Mouse (Mus musculus) neural tube, embryonic 11.5 days (tissue): ENCODE measurements at regions not wholly inside any gene's neighbourhood (a gene's known extent, or its start where the extent isn't known, plus 50 kb on each side); places are given as distances from the start of the nearest gene placed in this dataset.

Experiments used
- ATAC-seq: fragments of 200-750 bp; cut with Nextera tagmentation; 2 replicates; pipeline ENCODE4 v1.8.0; 2017; ENCODE audit warnings: moderate number of reproducible peaks, mild to moderate bottlenecking, moderate TSS enrichment, moderate library complexity; ENCODE audit not compliant: insufficient read depth, low FRiP score, low TSS enrichment
- DNase-seq: peaks from one replicate; pipeline ENCODE4 v3.0.0-alpha.2; 2015; ENCODE audit warnings: low spot score
- H3K27ac ChIP-seq: fragments of 300-500 bp; sonication (generic); 2 replicates; pipeline ENCODE4 v1.5.1; 2014; ENCODE audit warnings: low read depth, mild to moderate bottlenecking, low read length
- H3K27me3 ChIP-seq: fragments of 300-500 bp; sonication (generic); 2 replicates; pipeline ENCODE4 v1.6.1; 2014; ENCODE audit warnings: mild to moderate bottlenecking, low read length, mixed read lengths; ENCODE audit not compliant: control insufficient read depth, insufficient read depth
- H3K36me3 ChIP-seq: fragments of 300-500 bp; sonication (generic); 2 replicates; pipeline ENCODE4 v1.6.1; 2014; ENCODE audit warnings: mild to moderate bottlenecking, low read length, moderate library complexity, mixed read lengths; ENCODE audit not compliant: control insufficient read depth, insufficient read depth
- H3K4me1 ChIP-seq: fragments of 300-500 bp; sonication (generic); 2 replicates; pipeline ENCODE4 v1.6.1; 2014; ENCODE audit warnings: low read length, mixed read lengths; ENCODE audit not compliant: control insufficient read depth, insufficient read depth
- H3K4me2 ChIP-seq: fragments of 300-500 bp; sonication (generic); 2 replicates; pipeline ENCODE4 v1.6.1; 2014; ENCODE audit warnings: low read depth, mild to moderate bottlenecking, moderate library complexity
- H3K4me3 ChIP-seq: fragments of 300-500 bp; sonication (generic); 2 replicates; pipeline ENCODE4 v1.5.1; 2014; ENCODE audit warnings: low read depth, low read length
- H3K9ac ChIP-seq: fragments of 300-500 bp; sonication (generic); 2 replicates; pipeline ENCODE4 v1.6.1; 2014; ENCODE audit warnings: mild to moderate bottlenecking, low read length
- H3K9me3 ChIP-seq: fragments of 300-500 bp; sonication (generic); 2 replicates; pipeline ENCODE4 v1.6.1; 2016; ENCODE audit warnings: low read length; ENCODE audit not compliant: control insufficient read depth
- WGBS: fragments of 180-500 bp; shearing (Covaris S2); extraction: QIAGEN DNeasy Blood & Tissue Kit; methylation state at CpG from one replicate; pipeline ENCODE4 v1.1.7; 2014; 5-methylcytosine and 5-hydroxymethylcytosine counted together

- WGBS: 89% methylated on average over 3 of the region's 3 CpGs
- H3K4me2 ChIP-seq: no peak overlapping the region
- H3K4me3 ChIP-seq: no peak overlapping the region
- no peaks in the 10 kb centered on the region for H3K36me3 ChIP-seq
- ATAC-seq (no peak), DNase-seq (no peak)
- H3K27ac ChIP-seq: no peak overlapping the region
- H3K9me3 ChIP-seq: no peaks in the 10 kb centered on the region
- H3K4me1 ChIP-seq: no peaks in the 10 kb centered on the region
- no peaks in the 10 kb centered on the region for H3K27me3 ChIP-seq
- no peak overlapping the region for H3K9ac ChIP-seq
Observed at GRCm38 (mm10) chr10:61007403-61007802, 81.7 kb upstream of the Pcbd1 start.

- Histone ChIP-seq H3K27me3 (no peaks in the 10 kb centered on the region), H3K4me2 (no peak overlapping the region)
- 91% methylated on average over 22 of the region's 22 CpGs for WGBS
Observed at GRCm38 (mm10) chr10:61001745-61002160, 87.4 kb upstream of the Pcbd1 start.

GRCm38 (mm10) chr10:60997393-60997792, 91.7 kb upstream of the Pcbd1 start:
- WGBS: 57% methylated on average over 9 of the region's 9 CpGs
- Histone ChIP-seq H3K27me3 (no peaks in the 10 kb centered on the region), H3K4me2 (no peak overlapping the region), H3K27ac (no peak overlapping the region), H3K4me1 (no peaks in the 10 kb centered on the region), H3K36me3 (no peaks in the 10 kb centered on the region), H3K9me3 (no peaks in the 10 kb centered on the region), H3K4me3 (no peak overlapping the region), H3K9ac (no peak overlapping the region)
- ATAC-seq (no peak), DNase-seq (no peak)

More at GRCm38 (mm10) chr10:61001745-61002160, 87.4 kb upstream of the Pcbd1 start:
- H3K4me3 ChIP-seq: no peak overlapping the region
- DNase-seq: no peak
- H3K36me3 ChIP-seq: no peaks in the 10 kb centered on the region
- no peaks in the 10 kb centered on the region for H3K4me1 ChIP-seq
- ATAC-seq: no peak
- no peak overlapping the region for H3K27ac ChIP-seq
- H3K9me3 ChIP-seq: no peaks in the 10 kb centered on the region
- H3K9ac ChIP-seq: no peak overlapping the region

GRCm38 (mm10) chr10:60995908-60996640, 93.1 kb upstream of the Pcbd1 start:
- Histone ChIP-seq H3K4me3 (no peak overlapping the region), H3K4me2 (no peak overlapping the region), H3K36me3 (no peaks in the 10 kb centered on the region), H3K27me3 (no peaks in the 10 kb centered on the region), H3K9me3 (no peaks in the 10 kb centered on the region), H3K27ac (no peak overlapping the region), H3K4me1 (no peaks in the 10 kb centered on the region), H3K9ac (no peak overlapping the region)
- DNase-seq: no peak
- no peak for ATAC-seq
- WGBS: 82% methylated on average over 9 of the region's 9 CpGs

- Histone ChIP-seq H3K9ac (no peak overlapping the region), H3K36me3 (no peaks in the 10 kb centered on the region), H3K27me3 (no peaks in the 10 kb centered on the region), H3K4me2 (no peak overlapping the region), H3K4me1 (0 out of 2 replicates have a peak, but pooled peaks cover 2% of the 10 kb centered on the region), H3K27ac (no peak overlapping the region), H3K4me3 (no peak overlapping the region), H3K9me3 (no peaks in the 10 kb centered on the region)
- 12% methylated on average over 10 of the region's 10 CpGs for WGBS
- peak; percentile 45; the same call in 1 of the 2 replicates for ATAC-seq
- DNase-seq: peak; percentile 74
Observed at GRCm38 (mm10) chr10:60985109-60985576, 104.0 kb upstream of the Pcbd1 start.

GRCm38 (mm10) chr10:60981770-60982169, 107.4 kb upstream of the Pcbd1 start:
- Histone ChIP-seq H3K4me3 (no peak overlapping the region), H3K9me3 (no peaks in the 10 kb centered on the region), H3K27ac (no peak overlapping the region), H3K9ac (no peak overlapping the region), H3K36me3 (no peaks in the 10 kb centered on the region), H3K4me1 (0 out of 2 replicates have a peak, but pooled peaks cover 2% of the 10 kb centered on the region), H3K4me2 (no peak overlapping the region), H3K27me3 (no peaks in the 10 kb centered on the region)
- DNase-seq (peak; percentile 27), ATAC-seq (no peak)
- 47% methylated on average over 6 of the region's 6 CpGs for WGBS

GRCm38 (mm10) chr10:60973615-60974014, 115.5 kb upstream of the Pcbd1 start:
- Histone ChIP-seq H3K4me2 (no peak overlapping the region), H3K9me3 (no peaks in the 10 kb centered on the region), H3K27me3 (no peaks in the 10 kb centered on the region), H3K36me3 (no peaks in the 10 kb centered on the region), H3K27ac (no peak overlapping the region), H3K9ac (no peak overlapping the region), H3K4me3 (no peak overlapping the region), H3K4me1 (no peaks in the 10 kb centered on the region)
- no peak for ATAC-seq
- WGBS: 26% methylated on average over 2 of the region's 2 CpGs
- DNase-seq: no peak

GRCm38 (mm10) chr10:60964843-60965242, 124.3 kb upstream of the Pcbd1 start:
- Histone ChIP-seq H3K4me3 (no peak overlapping the region), H3K36me3 (no peaks in the 10 kb centered on the region), H3K27me3 (no peaks in the 10 kb centered on the region), H3K9me3 (no peaks in the 10 kb centered on the region), H3K9ac (no peak overlapping the region), H3K4me1 (no peaks in the 10 kb centered on the region), H3K27ac (no peak overlapping the region), H3K4me2 (no peak overlapping the region)
- DNase-seq (no peak), ATAC-seq (no peak)
- 82% methylated on average over 10 of the region's 10 CpGs for WGBS

GRCm38 (mm10) chr10:60957820-60958233, 126.4 kb upstream of the Unc5b start:
- Histone ChIP-seq H3K27me3 (no peaks in the 10 kb centered on the region), H3K27ac (no peak overlapping the region), H3K36me3 (no peaks in the 10 kb centered on the region), H3K9me3 (no peaks in the 10 kb centered on the region), H3K9ac (no peak overlapping the region), H3K4me3 (no peak overlapping the region), H3K4me2 (no peak overlapping the region), H3K4me1 (no peaks in the 10 kb centered on the region)
- DNase-seq (no peak), ATAC-seq (no peak)
- 52% methylated on average over 17 of the region's 17 CpGs for WGBS
